Mouse (Mus musculus) liver, embryonic 15.5 days (tissue): ENCODE measurements around the gene Miga1. TPM values are rescaled to one million over a fixed set of nuclear protein-coding genes. Genes with fewer than 3 reads are reported as not detected.
A peak's percentile ranks its signal among the peaks of the same experiment; 100 is the strongest.

Experiments used
- ATAC-seq: fragments of 200-750 bp; cut with Nextera tagmentation; 2 replicates; pipeline ENCODE4 v1.8.0; 2017; ENCODE audit warnings: moderate number of reproducible peaks, mild to moderate bottlenecking, moderate library complexity; ENCODE audit not compliant: insufficient read depth
- H3K27ac ChIP-seq: fragments of 300-500 bp; sonication (generic); replicated peaks from 2 replicates; pipeline ENCODE4 v1.5.1; 2015; ENCODE audit warnings: mild to moderate bottlenecking, inconsistent platforms
- H3K27me3 ChIP-seq: fragments of 300-500 bp; sonication (generic); 2 replicates; pipeline ENCODE4 v1.6.1; 2015; ENCODE audit warnings: mild to moderate bottlenecking, inconsistent platforms
- H3K36me3 ChIP-seq: fragments of 300-500 bp; sonication (generic); replicated peaks from 2 replicates; pipeline ENCODE4 v1.6.1; 2015; ENCODE audit warnings: moderate library complexity, mild to moderate bottlenecking, inconsistent platforms
- H3K4me1 ChIP-seq: fragments of 300-500 bp; sonication (generic); replicated peaks from 2 replicates; pipeline ENCODE4 v1.6.1; 2015; ENCODE audit warnings: inconsistent platforms
- H3K4me2 ChIP-seq: fragments of 300-500 bp; sonication (generic); 2 replicates; pipeline ENCODE4 v1.6.1; 2015; ENCODE audit warnings: moderate library complexity, mild to moderate bottlenecking, inconsistent platforms
- H3K4me3 ChIP-seq: fragments of 300-500 bp; sonication (generic); replicated peaks from 2 replicates; pipeline ENCODE4 v1.5.1; 2015; ENCODE audit warnings: mild to moderate bottlenecking, inconsistent platforms
- H3K9ac ChIP-seq: fragments of 300-500 bp; sonication (generic); 2 replicates; pipeline ENCODE4 v1.6.1; 2015; ENCODE audit warnings: moderate library complexity, mild to moderate bottlenecking, inconsistent platforms
- H3K9me3 ChIP-seq: fragments of 300-500 bp; sonication (generic); replicated peaks from 2 replicates; pipeline ENCODE4 v1.6.1; 2016; ENCODE audit warnings: inconsistent platforms
- WGBS: fragments of 180-500 bp; shearing (Covaris S2); methylation state at CpG from one replicate; pipeline ENCODE4 v1.1.7; 2015; ENCODE audit warnings: mixed read lengths; ENCODE audit not compliant: insufficient replicate concordance; 5-methylcytosine and 5-hydroxymethylcytosine counted together
- polyA plus RNA-seq: library from polyadenylated mRNA; unstranded; fragments of >200 nt; fragmentation: Nextera tagmentation; extraction: Ambion mirVana; gene quantifications from 2 replicates; pipeline ENCODE4 v1.2.1, GENCODE M21; 2015

The Miga1 gene
- polyA plus RNA-seq, 1 experiment from 2014 or later: 3.5 TPM

DNA sequence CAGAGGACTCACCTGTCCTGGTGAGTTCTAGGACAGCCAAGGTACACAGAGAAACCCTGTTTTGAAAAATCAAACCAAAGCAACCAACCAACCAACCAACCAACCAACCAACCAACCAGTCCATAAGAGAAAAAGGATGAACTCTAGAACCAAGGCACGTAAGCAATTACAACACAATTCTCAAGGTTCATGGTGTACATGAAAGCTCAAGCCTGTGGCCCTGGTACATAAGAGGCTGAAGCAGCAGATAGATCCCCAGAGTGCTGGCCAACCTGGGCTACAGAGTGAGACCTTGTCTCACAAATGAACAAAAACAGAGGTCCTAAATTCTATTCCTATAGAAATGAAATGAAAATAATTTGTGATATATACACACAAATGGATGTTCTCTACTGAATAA lies 55.9 kb downstream of the Miga1 start:
- no peak for ATAC-seq
- Histone ChIP-seq H3K36me3 (peaks cover 16% of the 10 kb centered on the region; the same call in 1 of the 2 replicates), H3K4me3 (no peak overlapping the region), H3K4me2 (no peak overlapping the region), H3K9ac (no peak overlapping the region), H3K27ac (no peak overlapping the region), H3K27me3 (no peaks in the 10 kb centered on the region), H3K4me1 (peaks cover 6% of the 10 kb centered on the region; the same call in 1 of the 2 replicates), H3K9me3 (no peaks in the 10 kb centered on the region)
- WGBS: 83% methylated on average over 1 of the region's 1 CpGs

- H3K9me3 ChIP-seq: no peaks in the 10 kb centered on the region
- H3K27ac ChIP-seq: no peak overlapping the region
- H3K27me3 ChIP-seq: no peaks in the 10 kb centered on the region
- no peak overlapping the region for H3K9ac ChIP-seq
- peaks cover 6% of the 10 kb centered on the region; the same call in 1 of the 2 replicates for H3K4me1 ChIP-seq
- no peak overlapping the region for H3K4me3 ChIP-seq
- WGBS: 23% methylated on average over 3 of the region's 3 CpGs
- H3K36me3 ChIP-seq: peaks cover 12% of the 10 kb centered on the region; the same call in 1 of the 2 replicates
- no peak for ATAC-seq
- no peak overlapping the region for H3K4me2 ChIP-seq
These were observed 58.1 kb downstream of the Miga1 start for GRCm38 (mm10) chr3:152282126-152282525.

GRCm38 (mm10) chr3:152278431-152278830 lies 61.8 kb downstream of the Miga1 start:
- Histone ChIP-seq H3K9ac (no peak overlapping the region), H3K36me3 (peaks cover 6% of the 10 kb centered on the region; the same call in 1 of the 2 replicates), H3K4me2 (no peak overlapping the region), H3K27me3 (no peaks in the 10 kb centered on the region), H3K27ac (no peak overlapping the region), H3K4me1 (peaks cover 6% of the 10 kb centered on the region; the same call in 1 of the 2 replicates), H3K9me3 (no peaks in the 10 kb centered on the region), H3K4me3 (no peak overlapping the region)
- 71% methylated on average over 2 of the region's 2 CpGs for WGBS
- no peak for ATAC-seq

DNA sequence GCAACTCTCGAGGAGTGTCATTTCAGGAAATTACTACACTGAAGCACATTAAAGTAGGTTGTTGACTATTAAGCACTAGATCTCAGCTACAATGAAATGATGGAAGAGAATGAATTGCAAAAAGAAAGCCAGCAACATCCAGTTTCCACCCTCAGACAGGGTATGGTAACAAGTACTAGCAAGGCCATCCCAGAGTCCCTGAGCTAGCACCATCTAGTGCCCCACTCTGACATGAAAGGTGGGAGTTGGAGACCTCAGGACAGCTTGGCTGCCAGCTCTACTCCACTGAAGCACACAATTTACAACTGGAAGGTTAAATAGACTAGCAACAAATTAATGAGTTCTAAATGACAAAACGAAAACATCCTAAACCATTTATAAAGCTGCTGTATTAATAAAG lies 62.3 kb downstream of the Miga1 start:
- Histone ChIP-seq H3K27me3 (no peaks in the 10 kb centered on the region), H3K4me3 (no peak overlapping the region), H3K9ac (no peak overlapping the region), H3K27ac (no peak overlapping the region), H3K4me2 (no peak overlapping the region), H3K36me3 (peaks cover 6% of the 10 kb centered on the region; the same call in 1 of the 2 replicates), H3K4me1 (peaks cover 6% of the 10 kb centered on the region; the same call in 1 of the 2 replicates), H3K9me3 (no peaks in the 10 kb centered on the region)
- WGBS: 67% methylated on average over 2 of the region's 2 CpGs
- ATAC-seq: no peak

DNA sequence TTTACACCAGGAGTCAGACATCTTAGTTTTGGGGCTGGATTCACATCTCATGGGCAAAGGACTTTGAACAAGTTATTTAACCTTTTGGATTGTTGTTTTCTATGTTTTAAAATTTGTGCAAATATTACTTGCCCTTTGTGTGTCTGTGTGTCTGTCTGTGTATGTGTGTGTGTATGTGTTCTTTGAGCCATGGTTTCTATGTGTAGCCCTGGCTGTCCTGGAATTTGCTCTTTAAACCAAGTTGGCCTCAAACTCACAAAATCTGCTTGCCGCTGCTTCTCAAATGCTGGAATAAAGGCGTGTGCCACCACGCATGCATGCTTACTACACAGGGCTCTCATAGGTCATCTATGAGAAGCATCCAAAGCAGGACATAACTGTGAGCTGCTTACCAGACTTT lies 63.3 kb downstream of the Miga1 start:
- Histone ChIP-seq H3K27me3 (no peaks in the 10 kb centered on the region), H3K27ac (no peak overlapping the region), H3K36me3 (peaks cover 3% of the 10 kb centered on the region; the same call in 1 of the 2 replicates), H3K4me1 (no peaks in the 10 kb centered on the region), H3K9ac (no peak overlapping the region), H3K4me2 (no peak overlapping the region), H3K4me3 (no peak overlapping the region), H3K9me3 (no peaks in the 10 kb centered on the region)
- no peak for ATAC-seq
- WGBS: 87% methylated on average over 3 of the region's 3 CpGs

DNA sequence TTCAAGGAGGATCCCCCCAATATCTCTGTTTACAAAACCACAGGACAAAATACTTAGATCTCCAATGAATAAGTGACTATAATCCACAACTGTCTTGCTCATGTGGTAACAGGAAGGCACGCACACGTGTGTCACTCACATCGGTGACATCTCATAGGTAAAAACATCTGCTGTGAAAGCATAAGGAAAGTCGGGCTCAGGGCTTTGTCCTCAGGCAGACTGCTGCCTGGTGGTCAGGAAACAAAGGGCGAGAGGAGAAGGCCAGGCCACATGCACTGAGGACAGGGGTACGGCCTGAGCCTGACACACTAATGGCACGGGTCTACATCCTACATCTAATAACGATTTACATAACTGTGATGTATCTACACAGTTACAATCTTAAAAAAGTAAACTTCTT lies 65.2 kb downstream of the Miga1 start:
- no peak overlapping the region for H3K9ac ChIP-seq
- no peak for ATAC-seq
- H3K36me3 ChIP-seq: peaks cover 3% of the 10 kb centered on the region; the same call in 1 of the 2 replicates
- H3K4me3 ChIP-seq: no peak overlapping the region
- no peak overlapping the region for H3K27ac ChIP-seq
- 72% methylated on average over 8 of the region's 8 CpGs for WGBS
- no peaks in the 10 kb centered on the region for H3K9me3 ChIP-seq
- no peaks in the 10 kb centered on the region for H3K27me3 ChIP-seq
- no peaks in the 10 kb centered on the region for H3K4me1 ChIP-seq
- H3K4me2 ChIP-seq: no peak overlapping the region

GRCm38 (mm10) chr3:152272974-152273685 lies 67.1 kb downstream of the Miga1 start:
- H3K4me1 ChIP-seq: no peaks in the 10 kb centered on the region
- 83% methylated on average over 20 of the region's 20 CpGs for WGBS
- no peaks in the 10 kb centered on the region for H3K9me3 ChIP-seq
- peaks cover 10% of the 10 kb centered on the region for H3K27me3 ChIP-seq
- no peak overlapping the region for H3K27ac ChIP-seq
- no peak overlapping the region for H3K4me3 ChIP-seq
- no peak for ATAC-seq
- H3K36me3 ChIP-seq: peaks cover 3% of the 10 kb centered on the region; the same call in 1 of the 2 replicates
- H3K4me2 ChIP-seq: no peak overlapping the region
- H3K9ac ChIP-seq: no peak overlapping the region

GRCm38 (mm10) chr3:152271876-152272275 lies 68.3 kb downstream of the Miga1 start:
- WGBS: 66% methylated on average over 6 of the region's 6 CpGs
- Histone ChIP-seq H3K4me1 (no peaks in the 10 kb centered on the region), H3K36me3 (peaks cover 3% of the 10 kb centered on the region; the same call in 1 of the 2 replicates)

GRCm38 (mm10) chr3:152271071-152271710 lies 69.0 kb downstream of the Miga1 start:
- Histone ChIP-seq H3K9me3 (no peaks in the 10 kb centered on the region), H3K27me3 (peaks cover 29% of the 10 kb centered on the region)

More at GRCm38 (mm10) chr3:152271876-152272275, 68.3 kb downstream of the Miga1 start:
- no peak for ATAC-seq
- no peak overlapping the region for H3K4me2 ChIP-seq
- H3K4me3 ChIP-seq: no peak overlapping the region
- no peak overlapping the region for H3K9ac ChIP-seq
- no peak overlapping the region for H3K27ac ChIP-seq
- H3K9me3 ChIP-seq: no peaks in the 10 kb centered on the region
- H3K27me3 ChIP-seq: peaks cover 22% of the 10 kb centered on the region

GRCm38 (mm10) chr3:152268099-152268498 lies 72.1 kb downstream of the Miga1 start:
- no peak overlapping the region for H3K4me3 ChIP-seq
- H3K9me3 ChIP-seq: no peaks in the 10 kb centered on the region
- H3K27me3 ChIP-seq: peaks cover 60% of the 10 kb centered on the region
- H3K4me2 ChIP-seq: no peak overlapping the region
- WGBS: 79% methylated on average over 14 of the region's 14 CpGs
- H3K36me3 ChIP-seq: no peaks in the 10 kb centered on the region
- no peak overlapping the region for H3K27ac ChIP-seq
- peaks cover 21% of the 10 kb centered on the region for H3K4me1 ChIP-seq
- no peak overlapping the region for H3K9ac ChIP-seq
- ATAC-seq: no peak

More at GRCm38 (mm10) chr3:152271071-152271710, 69.0 kb downstream of the Miga1 start:
- Histone ChIP-seq H3K36me3 (no peaks in the 10 kb centered on the region), H3K9ac (no peak overlapping the region), H3K4me2 (no peak overlapping the region), H3K4me1 (0 out of 2 replicates have a peak, but pooled peaks cover under 1% of the 10 kb centered on the region), H3K4me3 (no peak overlapping the region), H3K27ac (no peak overlapping the region)
- no peak for ATAC-seq
- 77% methylated on average over 10 of the region's 10 CpGs for WGBS

DNA sequence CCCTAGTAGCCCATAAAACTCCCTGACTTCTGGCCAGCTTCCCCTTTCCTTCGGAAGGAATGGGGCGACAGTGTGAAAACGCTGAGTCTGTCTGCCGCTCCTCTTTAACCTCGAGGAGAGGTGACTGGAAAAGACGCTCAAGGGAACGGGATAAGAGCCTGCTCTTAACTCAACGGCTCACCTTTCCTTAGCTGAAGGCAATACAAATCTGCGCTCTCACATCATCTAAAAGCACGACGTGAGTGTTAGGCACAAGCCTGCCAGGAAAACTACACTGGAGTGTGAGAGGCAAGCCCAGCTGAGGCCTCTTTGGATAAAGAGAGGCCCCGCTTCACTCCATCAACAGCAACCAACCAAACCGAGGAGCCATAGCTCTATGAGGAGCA lies 74.2 kb downstream of the Miga1 start, which contains the start of gene Nexn:
Gene Nexn, minus strand, starts transcription at position 315 of the 386 bp plus-strand sequence.
- Histone ChIP-seq H3K27ac (no peak within 1 kb of the TSS), H3K9ac (peak within 1 kb of the TSS; percentile 42; the same call in 1 of the 2 replicates), H3K9me3 (no peaks in the 10 kb centered on the region), H3K36me3 (no peaks in the 10 kb centered on the region), H3K4me1 (peaks cover 33% of the 10 kb centered on the region), H3K27me3 (peaks cover 81% of the 10 kb centered on the region), H3K4me2 (peak within 1 kb of the TSS; percentile 77), H3K4me3 (peak within 1 kb of the TSS; percentile 58)
- no peak for ATAC-seq
- WGBS: 12% methylated on average over 13 of the region's 13 CpGs
